Mouse (Mus musculus) hindbrain, embryonic 11.5 days (tissue): ENCODE measurements at regions not wholly inside any gene's neighbourhood (a gene's known extent, or its start where the extent isn't known, plus 50 kb on each side); places are given as distances from the start of the nearest gene placed in this dataset.
"Not testable (repeated sequence)": the region's sequence is repeated elsewhere in the genome, so short reads cannot be mapped to it uniquely, and the experiment has no call there.

Experiments
- ATAC-seq: fragments of 200-750 bp; cut with Nextera tagmentation; 2 replicates; pipeline ENCODE4 v1.8.0; 2017; ENCODE audit warnings: mild to moderate bottlenecking, moderate TSS enrichment, moderate library complexity; ENCODE audit not compliant: low FRiP score
- DNase-seq: peaks from one replicate; pipeline ENCODE4 v3.0.0-alpha.2; 2015; ENCODE audit warnings: low spot score
- H3K27ac ChIP-seq: fragments of 300-500 bp; sonication (generic); 2 replicates; pipeline ENCODE4 v1.5.1; 2014; ENCODE audit warnings: mild to moderate bottlenecking, low read depth, low read length
- H3K27me3 ChIP-seq: fragments of 300-500 bp; sonication (generic); 2 replicates; pipeline ENCODE4 v1.6.1; 2014; ENCODE audit warnings: mild to moderate bottlenecking, low read length, moderate library complexity, mixed read lengths; ENCODE audit not compliant: control insufficient read depth, insufficient read depth
- H3K36me3 ChIP-seq: fragments of 300-500 bp; sonication (generic); 2 replicates; pipeline ENCODE4 v1.6.1; 2014; ENCODE audit warnings: mild to moderate bottlenecking, low read length, moderate library complexity, mixed read lengths; ENCODE audit not compliant: control insufficient read depth, insufficient read depth
- H3K4me1 ChIP-seq: fragments of 300-500 bp; sonication (generic); replicated peaks from 2 replicates; pipeline ENCODE4 v1.6.1; 2014; ENCODE audit warnings: low read length, mixed read lengths; ENCODE audit not compliant: control insufficient read depth, insufficient read depth
- H3K4me2 ChIP-seq: fragments of 300-500 bp; sonication (generic); replicated peaks from 2 replicates; pipeline ENCODE4 v1.6.1; 2014; ENCODE audit warnings: mild to moderate bottlenecking, low read depth, low read length
- H3K4me3 ChIP-seq: fragments of 300-500 bp; sonication (generic); 2 replicates; pipeline ENCODE4 v1.5.1; 2014; ENCODE audit warnings: low read depth, low read length
- H3K9ac ChIP-seq: fragments of 300-500 bp; sonication (generic); 2 replicates; pipeline ENCODE4 v1.6.1; 2014; ENCODE audit warnings: low read depth, low read length
- H3K9me3 ChIP-seq: fragments of 300-500 bp; sonication (generic); 2 replicates; pipeline ENCODE4 v1.6.1; 2016; ENCODE audit warnings: low read length; ENCODE audit not compliant: control insufficient read depth
- WGBS: fragments of 180-500 bp; shearing (Covaris S2); extraction: QIAGEN DNeasy Blood & Tissue Kit; methylation state at CpG from one replicate; pipeline ENCODE4 v1.1.7; 2014; 5-methylcytosine and 5-hydroxymethylcytosine counted together

GRCm38 (mm10) chrX:58812824-58813223, 96.3 kb upstream of the 4930550L24Rik start:
- H3K4me2 ChIP-seq, H3K9ac ChIP-seq, H3K36me3 ChIP-seq, H3K9me3 ChIP-seq, H3K27me3 ChIP-seq, H3K27ac ChIP-seq, H3K4me1 ChIP-seq, ATAC-seq, H3K4me3 ChIP-seq: not testable (repeated sequence)
- whole genome bisulfite sequencing, result 71% methylated on average over 1 of the region's 1 CpGs
- DNase-seq, result peak; percentile 23
